Mouse (Mus musculus) erythroblast, embryonic 14.5 days (primary cell): ENCODE results near the gene Uba52. TPM values are rescaled to one million over a fixed set of nuclear protein-coding genes. Genes with fewer than 3 reads are reported as not detected.

Source experiments
- H3K27me3 ChIP-seq: 2 replicates; pipeline ENCODE4 v1.6.1; 2012; ENCODE audit warnings: inconsistent platforms; ENCODE audit not compliant: control insufficient read depth
- H3K36me3 ChIP-seq: 2 replicates; pipeline ENCODE4 v1.6.1; 2012; ENCODE audit warnings: mild to moderate bottlenecking, inconsistent platforms; ENCODE audit not compliant: control insufficient read depth
- H3K4me1 ChIP-seq: 2 replicates; pipeline ENCODE4 v1.6.1; 2012; ENCODE audit warnings: inconsistent platforms; ENCODE audit not compliant: control insufficient read depth
- H3K4me3 ChIP-seq: replicated peaks from 2 replicates; pipeline ENCODE3; 2012; ENCODE audit warnings: moderate library complexity, mild to moderate bottlenecking, inconsistent platforms
- H3K9me3 ChIP-seq: 2 replicates; pipeline ENCODE4 v1.6.1; 2012; ENCODE audit warnings: low read length, inconsistent platforms, mixed read lengths; ENCODE audit not compliant: control insufficient read depth
- GATA1 ChIP-seq: IDR thresholded peaks from 2 replicates; pipeline ENCODE4 v1.6.1; 2012; ENCODE audit warnings: low read length, inconsistent platforms, mixed read lengths
- TAL1 ChIP-seq: IDR thresholded peaks from 3 replicates; pipeline ENCODE4 v1.6.1; 2012; ENCODE audit warnings: low read length, inconsistent platforms, mixed read lengths
- polyA plus RNA-seq: library from polyadenylated mRNA; stranded (reverse); fragments of >175 nt; gene quantifications from 2 replicates; pipeline ENCODE4 v1.2.3, GENCODE M21; 2012

The Uba52 gene
- 107 and 138 TPM in 2 replicates for polyA plus RNA-seq

- Histone ChIP-seq H3K36me3 (peaks cover 69% of the 10 kb centered on the region), H3K4me1 (peaks cover 69% of the 10 kb centered on the region)
- no peak for TF ChIP-seq TAL1
- TF ChIP-seq GATA1 = no peak
Measured at GRCm38 (mm10) chr8:70510228-70510915, at the start of gene Uba52. Uba52 (minus strand) TSS chr8:70510801.

DNA sequence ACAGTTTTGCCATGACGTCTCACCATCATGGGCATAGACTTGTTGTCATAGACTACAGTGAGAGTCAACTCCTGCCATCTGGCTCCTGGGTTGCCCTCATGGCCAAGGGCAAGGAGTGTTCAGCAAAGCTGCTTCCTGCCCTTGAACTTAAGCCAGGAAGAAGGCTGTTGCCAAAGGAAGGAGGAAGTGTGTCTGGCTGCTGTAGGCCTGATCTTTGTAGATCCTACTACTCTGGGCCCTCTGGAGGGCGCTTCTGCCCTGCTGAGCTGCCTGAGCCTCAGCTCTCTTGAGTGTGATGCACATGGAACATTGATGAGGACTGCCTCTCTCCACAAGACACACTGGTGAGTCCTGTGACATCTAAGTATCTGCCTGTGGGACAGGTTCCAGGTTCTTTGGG lies 49.5 kb upstream of the Uba52 start:
- no peak for TF ChIP-seq GATA1
- TF ChIP-seq TAL1 = no peak
- Histone ChIP-seq H3K4me1 (peaks cover 79% of the 10 kb centered on the region), H3K9me3 (no peaks in the 10 kb centered on the region), H3K36me3 (peaks cover 51% of the 10 kb centered on the region), H3K27me3 (no peaks in the 10 kb centered on the region), H3K4me3 (no peak overlapping the region)

More at GRCm38 (mm10) chr8:70510228-70510915, at the start of gene Uba52:
- no peaks in the 10 kb centered on the region for H3K27me3 ChIP-seq
- H3K4me3 ChIP-seq = peak within 1 kb of the TSS; percentile 93
- no peaks in the 10 kb centered on the region for H3K9me3 ChIP-seq

DNA sequence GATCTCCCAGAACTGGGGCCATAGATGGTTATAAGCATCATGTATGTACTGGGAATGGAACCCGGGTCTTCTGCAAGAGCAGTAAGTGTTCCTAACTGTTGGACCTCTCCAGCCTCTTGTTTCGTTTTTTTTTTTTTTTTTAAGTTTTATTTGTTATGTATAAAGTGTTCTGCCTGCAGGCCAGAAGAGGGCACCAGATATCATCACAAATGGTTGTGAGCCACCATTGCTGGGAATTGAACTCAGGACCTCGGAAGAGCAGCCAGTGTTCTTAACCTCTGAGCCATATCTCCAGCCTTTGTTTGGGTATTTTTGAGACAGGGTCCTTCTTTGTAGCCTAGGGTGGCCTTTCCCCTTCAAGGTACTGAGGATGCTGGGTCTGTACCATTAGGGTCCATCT lies 48.4 kb upstream of the Uba52 start:
- peaks cover 69% of the 10 kb centered on the region for H3K4me1 ChIP-seq
- no peaks in the 10 kb centered on the region for H3K27me3 ChIP-seq
- no peak for TF ChIP-seq TAL1
- no peak for TF ChIP-seq GATA1
- H3K36me3 ChIP-seq = peaks cover 49% of the 10 kb centered on the region
- no peaks in the 10 kb centered on the region for H3K9me3 ChIP-seq
- no peak overlapping the region for H3K4me3 ChIP-seq

DNA sequence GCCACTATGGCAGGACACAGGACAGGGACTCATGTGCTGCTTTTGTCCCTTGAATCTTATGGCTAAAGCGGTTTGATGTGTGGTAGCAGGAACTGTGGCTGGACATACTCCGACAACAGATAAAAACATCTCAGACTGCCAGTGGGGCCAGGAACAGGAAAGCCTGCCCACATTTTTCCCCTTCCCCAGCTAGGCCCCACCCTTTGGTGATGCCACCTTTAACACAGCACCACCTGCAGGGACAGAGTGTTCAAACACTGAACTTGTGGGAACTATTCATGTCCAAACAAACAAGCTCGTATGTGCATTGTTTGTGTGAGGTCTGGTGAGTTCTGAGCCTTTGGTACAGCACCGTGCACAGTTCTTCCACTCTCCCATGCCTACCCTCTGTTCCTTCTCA lies 47.7 kb upstream of the Uba52 start:
- Histone ChIP-seq H3K36me3 (peaks cover 53% of the 10 kb centered on the region), H3K27me3 (no peaks in the 10 kb centered on the region), H3K4me1 (peaks cover 70% of the 10 kb centered on the region), H3K9me3 (no peaks in the 10 kb centered on the region), H3K4me3 (no peak overlapping the region)
- TF ChIP-seq TAL1 (no peak), GATA1 (no peak)

- peaks cover 62% of the 10 kb centered on the region for H3K4me1 ChIP-seq
- H3K27me3 ChIP-seq = no peaks in the 10 kb centered on the region
- no peaks in the 10 kb centered on the region for H3K9me3 ChIP-seq
- H3K36me3 ChIP-seq = peaks cover 37% of the 10 kb centered on the region
- H3K4me3 ChIP-seq = no peak overlapping the region
- TF ChIP-seq TAL1 (no peak), GATA1 (no peak)
Measured at GRCm38 (mm10) chr8:70555079-70555747, 44.6 kb upstream of the Uba52 start.

- Histone ChIP-seq H3K4me3 (no peak overlapping the region), H3K27me3 (no peaks in the 10 kb centered on the region), H3K36me3 (peaks cover 29% of the 10 kb centered on the region), H3K4me1 (peaks cover 53% of the 10 kb centered on the region), H3K9me3 (no peaks in the 10 kb centered on the region)
- TF ChIP-seq TAL1 (no peak), GATA1 (no peak)
Measured at GRCm38 (mm10) chr8:70553740-70554139, 43.1 kb upstream of the Uba52 start.

GRCm38 (mm10) chr8:70552836-70553235 lies 42.2 kb upstream of the Uba52 start:
- no peaks in the 10 kb centered on the region for H3K9me3 ChIP-seq
- H3K36me3 ChIP-seq = peaks cover 28% of the 10 kb centered on the region
- TF ChIP-seq GATA1 = no peak
- TF ChIP-seq TAL1 = no peak
- no peaks in the 10 kb centered on the region for H3K27me3 ChIP-seq
- peaks cover 52% of the 10 kb centered on the region for H3K4me1 ChIP-seq
- no peak overlapping the region for H3K4me3 ChIP-seq

GRCm38 (mm10) chr8:70551558-70552161 lies 41.1 kb upstream of the Uba52 start:
- no peak for TF ChIP-seq TAL1
- TF ChIP-seq GATA1 = no peak
- H3K4me3 ChIP-seq = no peak overlapping the region
- H3K4me1 ChIP-seq = peaks cover 53% of the 10 kb centered on the region
- H3K27me3 ChIP-seq = no peaks in the 10 kb centered on the region
- H3K36me3 ChIP-seq = peaks cover 22% of the 10 kb centered on the region
- H3K9me3 ChIP-seq = no peaks in the 10 kb centered on the region

- no peaks in the 10 kb centered on the region for H3K9me3 ChIP-seq
- H3K4me1 ChIP-seq = peaks cover 65% of the 10 kb centered on the region
Measured at GRCm38 (mm10) chr8:70549412-70550184, 39.0 kb upstream of the Uba52 start.

More at GRCm38 (mm10) chr8:70549412-70550184, 39.0 kb upstream of the Uba52 start:
- TF ChIP-seq TAL1 (no peak), GATA1 (no peak)
- Histone ChIP-seq H3K27me3 (no peaks in the 10 kb centered on the region), H3K36me3 (peaks cover 33% of the 10 kb centered on the region), H3K4me3 (no peak overlapping the region)
